Mouse (Mus musculus) cerebellum, postnatal 25 days (tissue): ENCODE data around the gene Fam120b.
A peak's percentile ranks its signal among the peaks of the same experiment; 100 is the strongest.
"Not testable (repeated sequence)": the region's sequence is repeated elsewhere in the genome, so short reads cannot be mapped to it uniquely, and the experiment has no call there.

Experiments
- DNase-seq, 2 experiments: peaks; one replicate each; pipeline ENCODE4 v3.0.0; 2021; ENCODE audit warnings: mixed read lengths in 2 of 2

The Fam120b gene

GRCm38 (mm10) chr17:15434748-15435147 lies 38.7 kb downstream of the Fam120b start:
- DNase-seq, result no peak

DNA sequence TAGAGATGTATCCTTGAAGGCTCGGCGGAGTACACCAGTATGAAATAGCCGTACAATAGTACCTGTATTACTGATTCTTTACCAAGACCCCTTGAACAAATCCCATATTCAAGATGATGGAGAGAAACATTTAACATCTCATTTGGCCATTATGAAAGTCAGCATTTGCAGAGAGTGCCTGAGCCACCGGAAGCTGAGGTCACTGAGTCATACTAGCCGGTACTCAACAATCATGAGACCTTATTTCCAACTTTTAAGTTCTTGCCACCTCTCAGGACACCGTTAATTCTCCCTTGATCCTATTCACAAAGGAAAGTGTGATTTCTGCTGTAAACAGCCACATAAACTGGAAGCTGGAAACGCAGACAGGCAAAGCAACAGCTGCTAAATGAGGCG lies 44.1 kb downstream of the Fam120b start:
- no peak for DNase-seq

- peak; percentile 58 to 67 for DNase-seq
Measured at GRCm38 (mm10) chr17:15440463-15441121, 44.6 kb downstream of the Fam120b start.

GRCm38 (mm10) chr17:15445421-15445820 lies 49.4 kb downstream of the Fam120b start:
- no peak for DNase-seq

DNA sequence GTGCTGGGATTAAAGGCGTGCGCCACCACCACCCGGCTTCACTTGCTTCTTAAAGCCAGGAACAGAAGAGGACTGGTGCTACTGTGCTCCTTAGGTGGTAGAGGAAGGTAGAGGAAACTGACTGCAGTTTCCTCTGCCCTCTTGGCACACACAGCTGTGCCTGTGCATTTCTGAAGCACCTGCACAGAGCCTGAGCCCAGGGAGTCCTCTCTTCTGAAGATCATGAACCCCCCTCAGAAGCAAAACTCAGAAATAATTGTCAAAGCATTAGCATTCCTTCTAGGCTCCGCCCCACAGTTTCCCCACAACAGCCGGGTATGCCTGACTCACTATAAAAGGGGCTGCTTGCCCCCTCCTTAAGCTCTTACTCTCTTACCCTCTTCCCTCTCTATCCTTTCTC lies 51.8 kb downstream of the Fam120b start:
- DNase-seq, result no peak

- DNase-seq, result not testable (repeated sequence)
Measured at GRCm38 (mm10) chr17:15449144-15449543, 53.1 kb downstream of the Fam120b start.

DNA sequence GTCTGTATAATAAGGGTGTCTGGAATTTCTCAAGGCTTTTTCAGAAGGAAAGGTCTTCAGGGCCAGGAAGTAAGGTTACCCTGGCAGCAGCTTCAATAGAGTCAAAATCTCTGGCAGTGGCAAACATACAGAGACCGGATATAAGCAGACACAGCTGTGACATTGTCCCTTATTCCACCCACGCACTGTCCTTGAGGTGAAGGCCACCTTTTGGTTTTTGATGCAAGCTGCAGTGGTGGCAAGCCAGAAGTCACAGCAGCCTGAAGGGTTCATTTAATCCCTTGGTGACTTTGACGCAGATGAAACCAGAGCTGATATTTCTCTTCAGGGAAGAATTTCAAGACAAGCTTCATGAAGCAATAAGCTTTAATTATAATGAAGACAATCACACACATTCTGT lies 53.6 kb downstream of the Fam120b start:
- no peak for DNase-seq

GRCm38 (mm10) chr17:15455203-15455602 lies 59.2 kb downstream of the Fam120b start:
- no peak for DNase-seq

DNA sequence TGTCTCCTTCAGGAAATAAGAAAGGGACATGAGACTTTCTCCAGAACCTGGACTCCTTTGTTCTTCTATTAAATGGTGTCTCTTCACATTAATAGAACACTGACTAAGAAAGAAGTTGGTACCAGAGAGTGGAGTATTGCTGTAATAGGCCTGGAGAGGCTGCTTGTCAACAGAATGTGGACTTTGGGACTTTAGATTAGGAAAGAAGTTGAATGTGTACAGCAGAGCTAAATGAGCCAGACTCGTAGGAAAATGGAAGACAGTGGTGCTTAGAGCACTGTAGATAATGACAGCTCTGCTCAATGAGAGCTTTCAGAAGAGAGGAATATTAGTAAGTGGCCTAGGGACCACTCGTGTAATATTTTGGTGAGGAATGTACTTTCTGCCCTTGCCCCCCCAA lies 60.6 kb downstream of the Fam120b start:
- no peak for DNase-seq

DNA sequence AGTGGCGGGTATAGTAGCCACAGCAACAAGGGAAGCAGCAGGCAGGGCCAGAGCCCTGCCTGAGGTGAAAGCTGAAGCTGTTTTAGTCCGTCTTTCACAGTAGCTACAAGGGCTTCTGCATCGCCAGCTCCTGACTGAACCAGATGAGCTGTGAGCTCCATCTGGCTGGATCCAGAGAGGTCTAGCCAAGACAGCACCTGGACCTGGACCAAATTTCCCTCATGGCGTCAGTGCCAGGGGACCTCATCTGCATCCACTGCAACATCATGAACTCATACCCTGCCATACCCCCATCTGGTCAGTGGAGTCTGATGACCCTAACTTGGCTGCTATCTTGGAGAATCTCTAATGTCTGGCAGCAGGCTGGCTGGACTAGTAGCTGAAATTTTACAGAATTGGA lies 63.8 kb downstream of the Fam120b start:
- no peak for DNase-seq

DNA sequence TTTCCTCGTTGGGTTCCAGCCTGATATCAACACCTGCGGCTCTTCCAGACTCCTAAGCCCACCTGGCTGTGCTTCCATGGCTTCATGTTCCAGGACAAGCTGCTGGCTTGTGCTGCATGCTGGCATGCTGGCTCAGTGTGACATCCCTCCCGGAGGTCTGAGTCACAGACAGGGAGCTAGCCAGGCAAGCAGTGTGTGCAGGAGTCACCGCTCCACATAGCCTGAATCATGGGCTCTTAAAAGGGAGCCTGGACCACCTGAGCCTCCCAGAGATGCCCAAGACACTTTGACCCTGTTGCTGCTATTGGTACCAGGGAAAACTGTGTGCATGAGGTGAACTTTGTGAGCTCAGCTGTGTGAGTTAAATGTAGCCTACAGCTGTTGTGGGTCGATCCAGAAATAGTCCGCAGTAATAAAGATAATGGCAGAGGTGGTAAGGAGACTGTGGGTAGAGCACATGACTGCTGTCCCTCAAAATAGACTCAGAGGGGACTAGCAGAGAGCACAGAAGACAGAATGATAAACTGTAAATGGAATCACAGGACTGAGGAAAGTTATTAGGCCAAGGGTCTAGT lies 66.0 kb downstream of the Fam120b start:
- DNase-seq, result no peak

DNA sequence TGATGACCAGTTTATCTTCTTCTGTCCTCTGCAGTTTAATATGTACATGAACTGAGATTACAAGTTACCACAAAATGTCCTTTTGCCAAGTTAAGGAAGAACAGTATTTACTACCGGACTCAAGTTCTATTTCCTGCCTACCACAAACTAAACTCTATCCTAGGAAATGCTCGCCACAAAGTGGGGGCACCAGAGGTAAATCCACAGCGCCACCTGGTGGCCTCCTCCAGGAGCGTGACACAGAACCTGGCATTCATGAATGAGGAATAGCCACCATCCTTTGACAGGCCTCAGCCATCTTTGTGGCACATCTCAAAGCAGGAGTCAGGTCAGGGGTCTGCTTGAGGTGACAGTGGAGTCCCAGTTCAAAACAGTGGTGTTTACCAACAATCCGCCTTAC lies 71.7 kb downstream of the Fam120b start:
- peak; percentile 70 to 85 for DNase-seq

- DNase-seq, result no peak
Measured at GRCm38 (mm10) chr17:15472671-15473070, 76.7 kb downstream of the Fam120b start.
